Mouse (Mus musculus): ENCODE data around the gene Hist1h2ad. TPM values are rescaled to one million over a fixed set of nuclear protein-coding genes. Genes with fewer than 3 reads are reported as not detected.
"Not testable (repeated sequence)": the region's sequence is repeated elsewhere in the genome, so short reads cannot be mapped to it uniquely, and the experiment has no call there.

The Hist1h2ad gene
- 1.8 and 3.9 TPM in 2 replicates for polyA plus RNA-seq (2015; fragmentation: Nextera tagmentation; extraction: Ambion mirVana)

GRCm38 (mm10) chr13:23573898-23574524 lies at the start of gene Hist1h2ad, which contains the start of gene Hist1h2bf:
Gene Hist1h2ad (plus strand): TSS chr13:23574381.
Gene Hist1h2bf (minus strand): TSS chr13:23574196.
- not testable (repeated sequence) for H3K36me3 ChIP-seq; H3K27me3 ChIP-seq; H3K9me3 ChIP-seq (replicated peaks)
- WGBS = under 1% methylated on average over 42 of the region's 42 CpGs
- Histone ChIP-seq H3K27ac (replicated peaks) (peak within 1 kb of the TSS; percentile 96), H3K4me2 (replicated peaks) (peak within 1 kb of the TSS; percentile 67), H3K4me1 (peaks cover 29% of the 10 kb centered on the region), H3K9ac (peak within 1 kb of the TSS; percentile 40), H3K4me3 (replicated peaks) (peak within 1 kb of the TSS; percentile 49)
- ATAC-seq (ENCODE audit: insufficient number of reproducible peaks, low FRiP score, low TSS enrichment, low read depth) = peak; percentile 90

- Histone ChIP-seq H3K9me3 (replicated peaks) (no peaks in the 10 kb centered on the region), H3K9ac (no peak overlapping the region), H3K27me3 (no peaks in the 10 kb centered on the region), H3K27ac (replicated peaks) (no peak overlapping the region), H3K4me3 (replicated peaks) (no peak overlapping the region), H3K36me3 (no peaks in the 10 kb centered on the region), H3K4me1 (peaks cover 11% of the 10 kb centered on the region), H3K4me2 (replicated peaks) (0 out of 2 replicates have a peak overlapping the region, but pooled peaks have one; percentile 12)
- WGBS = 5% methylated on average over 5 of the region's 5 CpGs
- ATAC-seq (ENCODE audit: insufficient number of reproducible peaks, low FRiP score, low TSS enrichment, low read depth) = no peak
Measured at GRCm38 (mm10) chr13:23524654-23525053, 49.5 kb upstream of the Hist1h2ad start.

GRCm38 (mm10) chr13:23525901-23526300 lies 48.3 kb upstream of the Hist1h2ad start:
- no peak for ATAC-seq (ENCODE audit: insufficient number of reproducible peaks, low FRiP score, low TSS enrichment, low read depth)
- WGBS = 2% methylated on average over 10 of the region's 10 CpGs
- Histone ChIP-seq H3K9ac (no peak overlapping the region), H3K27me3 (no peaks in the 10 kb centered on the region), H3K36me3 (no peaks in the 10 kb centered on the region), H3K9me3 (replicated peaks) (no peaks in the 10 kb centered on the region), H3K4me2 (replicated peaks) (peak overlapping the region; percentile 51), H3K27ac (replicated peaks) (no peak overlapping the region), H3K4me1 (peaks cover 11% of the 10 kb centered on the region), H3K4me3 (replicated peaks) (peak overlapping the region; percentile 51)

- H3K36me3 ChIP-seq = no peaks in the 10 kb centered on the region
- H3K4me2 ChIP-seq (replicated peaks) = peak overlapping the region; percentile 51
- peak overlapping the region; percentile 44 for H3K9ac ChIP-seq
- peak; percentile 54; the same call in 1 of the 2 replicates for ATAC-seq (ENCODE audit: insufficient number of reproducible peaks, low FRiP score, low TSS enrichment, low read depth)
- peak overlapping the region; percentile 51 for H3K4me3 ChIP-seq (replicated peaks)
- H3K27ac ChIP-seq (replicated peaks) = peak overlapping the region; percentile 74
- H3K9me3 ChIP-seq (replicated peaks) = no peaks in the 10 kb centered on the region
- WGBS = under 1% methylated on average over 17 of the region's 17 CpGs
- H3K4me1 ChIP-seq = peaks cover 11% of the 10 kb centered on the region
- H3K27me3 ChIP-seq = no peaks in the 10 kb centered on the region
Measured at GRCm38 (mm10) chr13:23526312-23526711, 47.9 kb upstream of the Hist1h2ad start.

- Histone ChIP-seq H3K9ac (no peak overlapping the region), H3K27ac (replicated peaks) (no peak overlapping the region), H3K4me1 (peaks cover 26% of the 10 kb centered on the region), H3K9me3 (replicated peaks) (no peaks in the 10 kb centered on the region), H3K4me3 (replicated peaks) (no peak overlapping the region), H3K27me3 (no peaks in the 10 kb centered on the region), H3K4me2 (replicated peaks) (no peak overlapping the region), H3K36me3 (no peaks in the 10 kb centered on the region)
- WGBS = 81% methylated on average over 5 of the region's 5 CpGs
- ATAC-seq (ENCODE audit: insufficient number of reproducible peaks, low FRiP score, low TSS enrichment, low read depth) = no peak
Measured at GRCm38 (mm10) chr13:23529005-23529404, 45.2 kb upstream of the Hist1h2ad start.

- Histone ChIP-seq H3K27ac (replicated peaks) (peak overlapping the region; percentile 99), H3K27me3 (no peaks in the 10 kb centered on the region), H3K9ac (peak overlapping the region; percentile 71; the same call in 1 of the 2 replicates), H3K4me2 (replicated peaks) (peak overlapping the region; percentile 72), H3K36me3 (no peaks in the 10 kb centered on the region), H3K4me1 (peaks cover 30% of the 10 kb centered on the region), H3K9me3 (replicated peaks) (no peaks in the 10 kb centered on the region), H3K4me3 (replicated peaks) (peak overlapping the region; percentile 61)
- no peak for ATAC-seq (ENCODE audit: insufficient number of reproducible peaks, low FRiP score, low TSS enrichment, low read depth)
- WGBS = 27% methylated on average over 2 of the region's 2 CpGs
Measured at GRCm38 (mm10) chr13:23529480-23530165, 44.6 kb upstream of the Hist1h2ad start.

GRCm38 (mm10) chr13:23530181-23530900 lies 43.8 kb upstream of the Hist1h2ad start:
- under 1% methylated on average over 20 of the region's 20 CpGs for WGBS
- Histone ChIP-seq H3K36me3 (no peaks in the 10 kb centered on the region), H3K4me2 (replicated peaks) (peak overlapping the region; percentile 72), H3K27ac (replicated peaks) (peak overlapping the region; percentile 99), H3K9me3 (replicated peaks) (no peaks in the 10 kb centered on the region), H3K4me1 (peaks cover 34% of the 10 kb centered on the region), H3K4me3 (replicated peaks) (peak overlapping the region; percentile 61), H3K27me3 (no peaks in the 10 kb centered on the region), H3K9ac (peak overlapping the region; percentile 71)
- no peak for ATAC-seq (ENCODE audit: insufficient number of reproducible peaks, low FRiP score, low TSS enrichment, low read depth)

GRCm38 (mm10) chr13:23530901-23531875 lies 43.0 kb upstream of the Hist1h2ad start, which contains the start of gene Hist1h4h:
Gene Hist1h4h (plus strand): TSS chr13:23531050.
- Histone ChIP-seq H3K4me3 (replicated peaks) (peak within 1 kb of the TSS; percentile 61), H3K9me3 (replicated peaks) (no peaks in the 10 kb centered on the region), H3K4me2 (replicated peaks) (peak within 1 kb of the TSS; percentile 72), H3K27ac (replicated peaks) (peak within 1 kb of the TSS; percentile 99), H3K9ac (peak within 1 kb of the TSS; percentile 71), H3K36me3 (no peaks in the 10 kb centered on the region), H3K27me3 (no peaks in the 10 kb centered on the region), H3K4me1 (peaks cover 30% of the 10 kb centered on the region)
- under 1% methylated on average over 58 of the region's 70 CpGs for WGBS
- peak; percentile 87 for ATAC-seq (ENCODE audit: insufficient number of reproducible peaks, low FRiP score, low TSS enrichment, low read depth)

- Histone ChIP-seq H3K9ac (0 out of 2 replicates have a peak overlapping the region, but pooled peaks have one; percentile 18), H3K27ac (replicated peaks) (peak overlapping the region; percentile 99), H3K9me3 (replicated peaks) (no peaks in the 10 kb centered on the region), H3K4me3 (replicated peaks) (peak overlapping the region; percentile 61), H3K36me3 (no peaks in the 10 kb centered on the region), H3K27me3 (no peaks in the 10 kb centered on the region), H3K4me2 (replicated peaks) (peak overlapping the region; percentile 72), H3K4me1 (peaks cover 35% of the 10 kb centered on the region)
- no peak for ATAC-seq (ENCODE audit: insufficient number of reproducible peaks, low FRiP score, low TSS enrichment, low read depth)
- WGBS = 16% methylated on average over 9 of the region's 9 CpGs
Measured at GRCm38 (mm10) chr13:23532262-23533075, 41.7 kb upstream of the Hist1h2ad start.

All from embryonic facial prominence, embryonic 15.5 days (tissue).